Mouse (Mus musculus) hindbrain, embryonic 14.5 days (tissue): ENCODE results near the gene Bms1. TPM values are rescaled to one million over a fixed set of nuclear protein-coding genes. Genes with fewer than 3 reads are reported as not detected.
A peak's percentile ranks its signal among the peaks of the same experiment; 100 is the strongest.

Source experiments
- ATAC-seq: fragments of 200-750 bp; cut with Nextera tagmentation; 2 replicates; pipeline ENCODE4 v1.8.0; 2017; ENCODE audit warnings: moderate number of reproducible peaks, mild to moderate bottlenecking, moderate TSS enrichment, moderate library complexity; ENCODE audit not compliant: low FRiP score
- DNase-seq: peaks from one replicate; pipeline ENCODE4 v3.0.0-alpha.2; 2015; ENCODE audit warnings: low spot score
- H3K27ac ChIP-seq: fragments of 300-500 bp; sonication (generic); 2 replicates; pipeline ENCODE4 v1.5.1; 2014; ENCODE audit warnings: mild to moderate bottlenecking, moderate library complexity
- H3K27me3 ChIP-seq: fragments of 300-500 bp; sonication (generic); 2 replicates; pipeline ENCODE4 v1.6.1; 2014; ENCODE audit warnings: mild to moderate bottlenecking, low read length, mixed read lengths; ENCODE audit not compliant: control insufficient read depth, insufficient read depth
- H3K36me3 ChIP-seq: fragments of 300-500 bp; sonication (generic); replicated peaks from 2 replicates; pipeline ENCODE4 v1.6.1; 2014; ENCODE audit not compliant: control insufficient read depth, insufficient read depth
- H3K4me1 ChIP-seq: fragments of 300-500 bp; sonication (generic); replicated peaks from 2 replicates; pipeline ENCODE4 v1.6.1; 2014; ENCODE audit warnings: antibody characterized with exemption, low read length, mixed read lengths; ENCODE audit not compliant: control insufficient read depth, insufficient read depth
- H3K4me2 ChIP-seq: fragments of 300-500 bp; sonication (generic); replicated peaks from 2 replicates; pipeline ENCODE4 v1.6.1; 2014; ENCODE audit warnings: mild to moderate bottlenecking, moderate library complexity
- H3K4me3 ChIP-seq: fragments of 300-500 bp; sonication (generic); replicated peaks from 2 replicates; pipeline ENCODE4 v1.5.1; 2014; ENCODE audit warnings: mild to moderate bottlenecking, low read length
- H3K9ac ChIP-seq: fragments of 300-500 bp; sonication (generic); 2 replicates; pipeline ENCODE4 v1.6.1; 2014
- H3K9me3 ChIP-seq: fragments of 300-500 bp; sonication (generic); 2 replicates; pipeline ENCODE4 v1.6.1; 2016; ENCODE audit warnings: low read length; ENCODE audit not compliant: control insufficient read depth
- WGBS: fragments of 180-500 bp; shearing (Covaris S2); extraction: QIAGEN DNeasy Blood & Tissue Kit; methylation state at CpG from one replicate; pipeline ENCODE4 v1.1.7; 2014; 5-methylcytosine and 5-hydroxymethylcytosine counted together
- microRNA-seq: library from miRNA; unstranded; fragments of <30 nt; microRNA quantifications from one replicate; pipeline ENCODE4, GENCODE M21; 2016
- polyA plus RNA-seq: library from polyadenylated mRNA; unstranded; fragments of >200 nt; fragmentation: Nextera tagmentation; extraction: Ambion mirVana; gene quantifications from 2 replicates; pipeline ENCODE4 v1.2.1, GENCODE M21; 2014

The Bms1 gene
- polyA plus RNA-seq, 1 experiment from 2014 or later: 20.1 TPM

DNA sequence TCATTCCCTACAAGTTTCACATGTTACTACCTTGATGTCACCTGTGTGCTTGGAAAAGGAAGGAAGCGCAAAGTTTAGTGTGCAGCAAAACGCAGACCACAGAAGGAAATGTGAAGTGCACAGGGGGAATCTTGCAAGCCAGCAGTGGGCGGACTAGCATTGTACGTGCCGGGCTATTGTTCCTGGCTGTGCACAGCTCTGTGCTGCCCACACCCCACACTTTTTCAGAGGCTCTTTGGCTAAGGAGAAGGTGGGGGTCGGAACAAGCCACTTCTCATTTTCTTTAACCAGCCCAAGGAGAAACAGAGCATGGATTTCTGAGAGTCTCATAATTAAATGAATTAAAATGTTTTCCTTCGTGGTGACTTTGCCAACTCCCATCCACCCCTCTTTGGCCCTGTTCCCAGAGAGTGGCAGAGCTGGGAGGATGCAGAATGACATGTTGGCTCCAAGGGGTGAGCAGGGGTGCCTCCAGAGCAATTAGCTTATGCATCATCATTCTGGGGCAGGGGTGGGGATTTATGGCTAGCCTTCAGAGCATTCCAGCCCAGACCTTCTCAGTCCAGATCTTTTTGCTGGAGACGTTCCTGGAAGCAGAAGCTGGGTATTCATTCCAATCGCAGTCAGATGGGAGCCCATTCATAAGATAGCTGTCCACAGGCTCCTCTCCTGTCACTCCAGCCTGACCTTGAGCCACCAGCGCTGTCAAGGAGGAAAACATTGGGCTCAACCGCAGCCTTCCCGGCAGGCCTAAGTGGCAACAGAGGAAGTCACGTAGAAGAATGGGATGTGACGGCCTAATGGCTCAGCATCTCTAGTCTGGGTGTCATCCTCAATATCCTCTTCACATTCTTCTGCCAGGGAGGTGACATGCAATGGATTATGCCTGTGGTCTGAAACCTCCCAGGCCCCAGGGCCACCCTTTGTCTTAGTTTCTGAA lies 82.5 kb downstream of the Bms1 start:
- peak overlapping the region; percentile 54 for H3K27ac ChIP-seq
- H3K4me2 ChIP-seq: no peak overlapping the region
- no peaks in the 10 kb centered on the region for H3K36me3 ChIP-seq
- H3K4me3 ChIP-seq: no peak overlapping the region
- H3K4me1 ChIP-seq: 0 out of 2 replicates have a peak, but pooled peaks cover 11% of the 10 kb centered on the region
- no peaks in the 10 kb centered on the region for H3K27me3 ChIP-seq
- H3K9me3 ChIP-seq: no peaks in the 10 kb centered on the region
- ATAC-seq (peak; percentile 71; the same call in 1 of the 2 replicates), DNase-seq (peak; percentile 51)
- 59% methylated on average over 14 of the region's 14 CpGs for WGBS
- H3K9ac ChIP-seq: no peak overlapping the region

DNA sequence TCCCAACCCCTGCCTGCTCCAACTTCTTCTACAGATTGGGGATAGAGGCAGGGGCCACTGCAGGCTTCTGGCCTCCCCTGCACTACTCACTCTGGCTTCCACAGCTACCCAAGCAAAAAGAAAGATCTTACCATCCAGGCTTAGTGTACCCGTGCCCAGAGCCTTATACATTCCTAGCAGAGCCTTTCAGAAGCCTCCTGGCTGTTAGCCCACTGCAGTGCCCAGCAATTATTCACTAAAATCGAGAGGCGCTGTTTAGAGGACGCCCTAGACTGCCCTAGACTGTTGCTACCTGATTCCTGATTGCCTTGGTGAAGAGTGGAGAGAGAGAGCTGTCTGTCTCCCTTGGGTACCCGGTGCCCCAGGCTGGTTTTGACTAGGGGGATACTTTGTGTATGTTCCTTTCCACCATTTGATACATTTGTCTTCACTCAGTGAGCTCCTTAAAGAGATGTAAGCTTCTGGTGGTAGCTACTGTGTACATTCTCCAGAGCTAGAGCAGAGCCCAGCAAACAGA lies 83.3 kb downstream of the Bms1 start:
- H3K4me2 ChIP-seq: no peak overlapping the region
- WGBS: 65% methylated on average over 5 of the region's 5 CpGs
- no peaks in the 10 kb centered on the region for H3K27me3 ChIP-seq
- no peak for ATAC-seq
- peak overlapping the region; percentile 54; the same call in 1 of the 2 replicates for H3K27ac ChIP-seq
- H3K36me3 ChIP-seq: no peaks in the 10 kb centered on the region
- no peaks in the 10 kb centered on the region for H3K9me3 ChIP-seq
- no peak overlapping the region for H3K4me3 ChIP-seq
- no peak overlapping the region for H3K9ac ChIP-seq
- 0 out of 2 replicates have a peak, but pooled peaks cover 11% of the 10 kb centered on the region for H3K4me1 ChIP-seq
- peak; percentile 28 for DNase-seq

DNA sequence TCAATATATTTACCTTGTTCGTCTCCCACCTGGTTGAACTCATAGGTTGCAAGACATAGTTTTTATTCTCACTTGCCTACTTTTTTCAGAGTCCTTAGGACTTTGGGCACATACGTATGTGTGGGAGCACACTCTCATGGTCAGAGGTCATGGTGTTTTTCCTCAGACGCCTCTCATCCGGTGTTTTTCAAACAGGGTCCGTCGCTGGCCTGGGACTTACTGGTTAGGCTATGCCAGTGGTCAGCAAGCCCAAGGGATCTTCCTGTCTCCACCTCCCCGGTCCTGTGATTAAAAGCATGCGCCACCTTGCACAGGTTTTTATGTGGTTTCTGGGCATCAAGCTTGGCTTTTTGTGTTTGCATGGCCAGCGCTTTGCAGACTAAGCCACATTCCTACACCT lies 85.4 kb downstream of the Bms1 start:
- no peaks in the 10 kb centered on the region for H3K9me3 ChIP-seq
- ATAC-seq (no peak), DNase-seq (no peak)
- no peak overlapping the region for H3K27ac ChIP-seq
- H3K4me1 ChIP-seq: 0 out of 2 replicates have a peak, but pooled peaks cover 11% of the 10 kb centered on the region
- H3K36me3 ChIP-seq: no peaks in the 10 kb centered on the region
- no peak overlapping the region for H3K4me2 ChIP-seq
- no peak overlapping the region for H3K9ac ChIP-seq
- H3K27me3 ChIP-seq: no peaks in the 10 kb centered on the region
- WGBS: 94% methylated on average over 9 of the region's 9 CpGs
- no peak overlapping the region for H3K4me3 ChIP-seq

Small RNA genes within 50 kb of the gene (microRNA-seq; reads per million reads assigned to microRNA genes)
- gene Gm25953: not detected

Other genes with a start within 250 kb of the Bms1 start
- gene Ret, start 221.8 kb downstream of the Bms1 start, polyA plus RNA-seq: 17.0 and 18.8 TPM in 2 replicates
- gene Zfp248, start 36.1 kb upstream of the Bms1 start, polyA plus RNA-seq: 16.6 and 17.7 TPM in 2 replicates
- gene Zfp9, start 59.8 kb upstream of the Bms1 start, polyA plus RNA-seq: 13.5 and 16.5 TPM in 2 replicates
- 15.0 and 17.4 TPM in 2 replicates for gene Ankrd26, start 142.8 kb upstream of the Bms1 start, polyA plus RNA-seq